Mouse (Mus musculus): Measurements from ENCODE around the gene Stx5a.
"Not testable (repeated sequence)": the region's sequence is repeated elsewhere in the genome, so short reads cannot be mapped to it uniquely, and the experiment has no call there.

The Stx5a gene

DNA sequence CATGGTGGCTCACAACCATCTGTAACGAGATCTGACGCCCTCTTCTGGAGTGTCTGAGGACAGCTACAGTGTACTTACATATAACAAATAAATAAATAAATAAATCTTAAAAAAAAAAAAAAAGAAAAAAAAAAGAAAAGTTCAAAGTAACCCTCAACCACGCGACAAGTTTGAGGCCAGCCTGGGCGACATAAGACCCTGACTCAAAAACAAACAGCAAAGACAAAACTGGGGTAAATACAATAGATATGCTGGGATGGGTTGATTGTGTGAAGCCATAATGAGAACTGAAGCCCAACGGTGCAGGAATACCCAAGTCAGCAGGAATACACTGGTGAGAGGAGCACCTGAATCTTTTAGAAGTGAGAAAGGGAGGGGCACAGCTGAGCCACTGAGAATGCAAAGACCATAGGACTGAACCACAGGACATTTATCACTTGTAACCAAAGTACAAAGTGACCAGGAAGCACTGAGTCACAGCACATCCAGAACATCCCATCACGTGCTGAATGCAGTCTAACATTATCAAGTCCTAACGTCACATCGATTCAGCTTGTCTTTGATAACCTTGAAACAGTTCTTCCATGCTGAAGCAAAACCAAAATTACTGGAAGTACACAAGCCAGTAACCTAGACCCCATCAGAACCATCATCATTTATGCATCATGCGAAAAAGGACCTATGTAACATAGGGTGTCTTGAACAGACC is 24.3 kb upstream of the Stx5a start:
- DNase-seq (ENCODE audit: low read depth, low spot score): no peak

DNA sequence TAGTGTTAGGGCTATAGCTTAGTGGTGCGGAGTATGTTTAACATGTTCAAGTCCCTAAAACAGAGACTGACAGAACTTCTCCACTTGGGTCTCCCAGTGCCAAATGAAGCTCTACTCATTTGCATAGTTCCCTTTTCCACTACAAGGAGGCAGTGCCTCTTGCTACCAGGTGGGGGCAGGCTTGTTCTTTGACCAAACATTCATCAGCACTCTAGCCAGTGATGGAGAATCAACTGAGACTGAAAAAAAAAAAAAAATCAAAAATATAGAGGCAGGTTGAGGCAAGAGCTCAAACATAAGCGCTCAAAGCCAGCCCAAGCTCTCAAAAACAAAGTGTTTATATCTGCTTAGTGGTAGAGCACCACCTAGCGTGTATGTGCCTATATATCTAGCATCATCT is 22.9 kb upstream of the Stx5a start:
- peak; percentile 49 for DNase-seq (ENCODE audit: low read depth, low spot score)

DNA sequence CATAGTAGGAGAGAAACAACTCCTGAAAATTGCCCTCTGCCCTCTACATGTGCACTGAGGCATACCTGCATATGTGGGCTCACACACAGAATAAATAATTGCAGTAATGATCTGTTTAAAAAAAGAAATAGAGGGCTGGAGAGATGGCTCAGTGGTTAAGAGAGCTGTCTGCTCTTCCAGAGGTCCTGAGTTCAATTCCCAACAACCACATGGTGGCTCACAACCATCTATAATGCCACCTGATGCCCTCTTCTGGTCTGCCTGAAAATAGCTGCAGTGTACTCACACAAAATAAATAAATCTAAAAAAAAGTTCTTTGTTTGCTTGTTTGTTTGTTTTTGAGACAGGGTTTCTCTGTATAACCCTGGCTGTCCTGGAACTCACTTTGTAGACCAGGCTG is 22.2 kb upstream of the Stx5a start:
- DNase-seq (ENCODE audit: low read depth, low spot score): not testable (repeated sequence)

DNA sequence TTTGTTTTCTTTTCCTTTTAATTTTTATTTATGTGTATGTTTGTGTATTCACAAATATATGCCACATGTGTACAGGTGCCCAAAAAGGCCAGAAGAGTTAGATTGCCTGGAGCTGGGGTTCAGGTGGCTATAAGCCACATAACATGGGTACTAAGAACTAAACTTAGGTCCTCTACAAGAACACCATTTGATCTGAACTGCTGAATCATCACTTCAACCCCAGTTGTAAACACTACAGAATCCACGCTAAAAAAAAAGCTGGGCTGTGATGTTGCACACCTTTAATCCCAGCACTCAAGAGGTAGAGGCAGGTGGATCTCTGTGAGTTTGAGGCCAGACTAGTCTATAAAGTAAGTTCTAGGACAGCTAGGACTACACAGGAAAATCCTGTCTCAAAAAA is 19.8 kb upstream of the Stx5a start:
- DNase-seq (ENCODE audit: low read depth, low spot score): no peak

DNA sequence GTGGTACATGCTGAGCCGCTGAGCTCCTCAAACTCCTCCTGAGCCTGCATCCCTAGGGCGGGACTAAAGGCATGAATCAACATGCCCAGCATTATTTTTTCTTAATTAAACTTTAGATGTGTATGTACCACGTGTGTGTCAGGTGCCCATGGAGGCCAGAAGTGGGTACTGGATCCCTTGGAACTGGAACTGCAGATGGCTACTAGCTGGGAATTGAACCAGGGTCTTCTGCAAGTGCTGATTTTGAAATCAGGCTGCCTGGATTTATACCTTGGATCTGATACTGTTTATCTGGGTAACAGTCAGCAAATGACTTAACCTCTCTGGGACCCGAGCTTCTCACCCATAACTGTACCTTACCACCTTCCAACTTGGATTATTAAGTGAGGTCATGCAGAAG is 19.2 kb upstream of the Stx5a start:
- DNase-seq (ENCODE audit: low read depth, low spot score): no peak

DNA sequence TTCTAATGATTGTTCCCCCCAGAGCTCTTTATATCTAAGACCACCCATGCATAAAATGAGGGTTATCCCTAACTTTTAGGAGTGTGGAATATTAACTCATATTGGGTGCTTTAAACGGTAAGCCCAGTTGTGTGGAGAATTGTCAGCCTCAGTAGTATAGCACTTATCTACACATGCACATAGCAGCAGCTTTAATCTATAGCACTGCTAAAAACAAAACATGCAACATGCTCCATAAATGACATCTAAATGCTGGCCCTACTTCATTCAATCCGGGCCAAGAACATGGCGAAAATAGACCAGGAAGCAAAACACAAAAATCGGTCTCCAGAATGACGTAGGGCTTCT is 18.7 kb upstream of the Stx5a start:
- DNase-seq (ENCODE audit: low read depth, low spot score): no peak

DNA sequence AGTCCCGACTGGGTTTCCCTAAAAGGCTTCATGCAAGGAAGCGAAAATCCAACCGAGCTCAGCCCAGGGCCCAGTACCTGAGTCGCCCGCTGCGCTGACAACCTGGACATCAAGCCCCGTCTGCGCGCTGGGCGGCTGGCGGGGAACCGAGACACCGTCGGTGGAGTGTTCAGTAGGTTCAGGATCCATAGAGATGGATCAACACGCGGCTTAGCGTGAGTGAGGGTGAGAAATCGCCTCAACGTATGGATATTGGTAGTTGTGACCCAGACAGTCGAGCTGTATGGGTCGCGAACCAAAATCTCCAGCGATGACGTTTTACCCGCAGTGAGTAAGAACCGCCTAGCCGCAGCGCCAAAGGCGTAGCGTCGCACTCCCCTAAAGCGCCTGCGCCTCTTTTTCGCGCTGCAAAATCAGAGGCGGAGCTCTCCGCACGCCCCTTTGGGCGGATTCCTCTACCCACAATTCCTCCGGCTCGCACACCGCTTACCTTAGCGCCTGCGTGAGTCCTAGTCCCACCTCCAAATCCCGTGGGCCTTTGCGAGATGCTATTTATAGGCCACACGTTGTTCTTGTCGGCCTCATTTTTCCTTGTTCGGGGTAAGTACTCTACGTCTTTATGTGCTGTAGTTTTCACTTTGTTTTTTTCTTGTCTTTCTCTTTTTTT is 18.2 kb upstream of the Stx5a start, which contains the start of gene Slc3a2:
TSS of gene Slc3a2 (minus strand) at position 463 of the 667 bp plus-strand sequence.
- DNase-seq (ENCODE audit: low read depth, low spot score): peak; percentile 94

DNA sequence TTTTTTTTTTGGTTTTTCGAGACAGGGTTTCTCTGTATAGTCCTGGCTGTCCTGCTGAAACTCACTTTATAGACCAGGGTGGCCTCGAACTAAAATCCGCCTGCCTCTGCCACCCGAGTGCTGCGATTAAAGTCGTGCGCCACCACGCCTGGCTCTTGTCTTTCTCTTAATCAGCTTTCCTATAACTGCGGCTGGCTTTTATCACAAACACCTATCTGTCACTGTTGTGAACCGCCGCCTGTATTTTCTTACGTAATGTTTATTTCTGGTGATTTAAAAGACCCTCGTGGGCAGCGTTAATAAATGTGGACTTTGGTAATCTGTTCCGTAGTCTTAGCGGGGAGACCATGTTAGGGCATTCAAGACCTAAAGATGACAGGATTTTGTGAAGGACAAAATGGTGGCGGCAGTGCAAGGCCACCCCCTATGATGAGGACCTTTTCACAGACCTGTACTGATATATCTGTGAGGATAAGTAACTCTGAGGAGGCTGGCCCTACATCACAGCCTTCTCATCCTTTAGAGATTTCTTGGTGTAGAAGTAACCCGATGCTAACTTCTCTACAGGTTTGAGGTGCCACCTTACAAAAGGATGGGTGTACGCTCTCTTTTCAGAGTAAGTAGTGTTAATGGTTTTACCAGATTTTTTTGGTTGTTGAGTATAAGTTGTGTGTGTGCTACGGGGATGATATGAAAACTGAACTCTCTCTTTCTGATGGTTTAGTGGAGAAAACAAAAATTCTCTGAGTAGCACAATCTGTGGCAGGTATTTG is 17.5 kb upstream of the Stx5a start:
- no peak for DNase-seq (ENCODE audit: low read depth, low spot score)

DNA sequence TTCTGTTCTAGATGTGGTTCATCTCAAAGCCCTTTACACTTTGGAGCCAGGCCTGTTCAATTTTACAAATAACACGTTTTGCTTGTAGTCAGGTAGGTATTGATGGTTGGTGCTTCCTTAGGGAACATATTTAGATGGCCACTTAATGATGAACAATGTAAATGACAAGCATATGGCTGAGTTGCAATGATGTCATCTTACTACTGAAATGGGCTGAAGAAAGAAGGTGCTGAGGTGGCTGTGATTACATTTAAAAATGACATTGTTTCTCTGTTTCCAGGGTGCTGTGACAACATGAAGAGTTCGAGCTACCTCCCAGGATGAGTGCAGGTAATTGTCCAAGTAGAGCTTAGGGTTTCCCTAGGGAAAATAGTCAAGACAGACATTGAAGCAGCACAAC is 16.8 kb upstream of the Stx5a start:
- DNase-seq (ENCODE audit: low read depth, low spot score): no peak

DNA sequence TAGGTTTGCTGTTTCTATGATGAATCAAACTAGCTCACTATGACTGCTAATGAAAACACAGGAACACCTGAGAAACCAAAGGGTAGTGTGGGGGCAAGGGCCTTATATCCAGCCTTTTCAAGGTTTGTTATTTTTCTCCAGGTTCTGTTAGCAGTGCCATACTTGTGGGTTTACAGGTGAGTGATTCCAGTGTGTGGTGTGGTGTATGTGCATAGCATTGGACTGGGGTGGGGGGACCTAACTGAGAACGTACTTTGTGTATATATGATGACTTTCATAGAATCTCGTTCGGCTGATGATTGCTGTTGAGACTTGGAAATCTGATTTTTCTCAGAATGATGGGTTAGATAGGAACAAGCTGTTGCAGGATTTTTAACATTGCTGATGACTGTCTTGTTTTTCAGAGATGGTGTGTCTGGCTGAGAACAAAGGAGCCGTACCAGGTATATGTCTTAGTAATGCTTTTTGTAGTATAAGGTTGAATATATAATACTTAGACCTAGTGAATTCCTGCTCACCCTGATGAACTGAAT is 16.1 kb upstream of the Stx5a start:
- DNase-seq (ENCODE audit: low read depth, low spot score): no peak

DNA sequence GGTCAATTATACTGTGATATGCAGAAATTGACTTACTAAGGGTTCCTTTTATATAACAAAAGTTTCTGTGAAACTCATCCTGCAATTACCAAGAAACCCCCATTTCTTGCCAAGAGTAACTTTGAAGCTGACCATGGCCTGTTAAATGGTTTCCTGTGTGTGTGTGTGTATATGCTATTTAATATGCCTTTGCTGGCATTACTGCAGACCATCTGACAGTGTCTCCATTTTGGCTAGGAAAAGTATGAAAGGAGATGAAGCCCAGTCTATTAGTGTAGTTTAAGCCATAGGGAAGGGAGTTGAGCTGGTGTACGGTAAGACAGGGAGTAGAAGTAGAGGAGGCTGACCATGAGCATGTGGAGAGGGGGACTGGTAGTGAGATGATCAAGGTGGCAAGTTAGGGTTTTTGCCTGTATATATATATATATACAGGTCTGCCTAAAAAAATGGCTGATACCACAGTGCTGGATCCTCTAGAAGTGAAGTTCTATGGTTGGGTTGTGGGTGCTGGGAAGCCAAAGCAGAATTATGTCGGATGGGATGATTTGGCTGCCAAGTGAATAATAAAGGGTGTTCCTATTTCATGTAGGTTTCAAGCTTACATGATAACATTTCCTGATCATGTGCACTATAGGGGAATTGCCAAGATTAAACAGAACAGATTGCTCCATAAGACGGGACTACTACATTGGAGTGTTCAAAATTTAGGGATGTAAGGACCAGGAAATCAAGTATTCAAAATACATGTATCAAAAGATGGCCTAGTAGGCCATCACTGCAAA is 14.4 kb upstream of the Stx5a start:
- DNase-seq (ENCODE audit: low read depth, low spot score): no peak

DNA sequence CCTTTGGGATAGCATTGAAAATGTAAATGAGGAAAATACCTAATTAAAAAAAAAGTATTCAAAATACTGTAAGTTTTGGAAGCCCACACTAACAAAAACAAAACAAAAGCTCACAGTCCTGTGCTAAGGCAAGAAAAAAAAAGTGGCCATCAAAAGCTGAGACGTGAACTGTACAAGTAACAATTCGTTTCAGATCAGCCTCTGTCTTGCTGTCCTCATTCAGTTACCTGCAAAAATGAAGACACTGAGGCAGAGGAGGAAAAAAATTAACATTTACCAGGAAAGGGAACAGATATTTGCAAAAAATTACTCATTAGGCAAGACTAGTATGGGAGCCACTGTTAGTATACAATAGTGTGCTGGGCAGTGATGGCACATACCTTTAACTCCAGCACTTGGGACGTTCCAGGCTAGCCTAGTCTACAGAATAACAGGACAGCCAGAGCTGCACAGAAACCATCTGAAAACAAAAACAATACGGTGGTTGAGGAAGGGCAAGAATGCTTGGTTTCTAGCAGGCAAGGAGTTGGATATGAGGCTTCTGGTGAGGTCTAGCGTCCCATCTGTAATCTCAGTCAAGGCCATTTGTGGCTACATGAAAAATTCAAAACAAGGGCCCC is 13.6 kb upstream of the Stx5a start:
- DNase-seq (ENCODE audit: low read depth, low spot score): no peak

DNA sequence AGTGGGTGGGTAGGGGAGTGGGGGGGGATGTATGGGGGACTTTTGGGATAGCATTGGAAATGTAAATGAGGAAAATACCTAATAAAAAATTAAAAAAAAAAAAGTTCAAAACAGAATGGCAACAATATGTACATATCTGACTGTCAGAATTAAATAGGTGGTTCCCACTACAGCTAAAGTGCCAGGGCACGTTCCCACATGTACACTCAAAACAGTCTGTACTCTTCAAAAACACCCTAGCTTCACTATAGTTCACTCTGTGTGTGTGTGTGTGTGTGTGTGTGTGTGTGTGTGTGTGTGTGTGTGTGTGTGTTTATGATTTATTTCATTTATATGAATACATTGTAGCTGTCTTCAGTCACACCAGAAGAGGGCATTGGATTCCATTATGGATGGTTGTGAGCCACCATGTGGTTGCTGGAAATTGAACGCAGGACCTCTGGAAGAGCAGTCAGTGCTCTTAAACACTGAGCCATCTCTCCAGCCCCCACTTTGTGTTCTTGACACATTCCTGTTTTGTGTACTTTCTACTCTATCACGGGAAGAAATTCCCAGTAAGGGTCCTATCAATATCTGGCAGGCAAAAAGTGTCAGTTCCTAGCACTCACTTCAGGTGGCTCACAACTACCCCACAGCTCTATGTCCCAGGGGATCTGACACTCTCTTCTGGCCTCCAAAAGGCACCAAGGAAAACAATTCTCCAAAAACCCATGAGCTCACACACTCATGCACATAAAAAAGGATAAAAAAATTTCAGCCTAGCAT is 12.7 kb upstream of the Stx5a start:
- not testable (repeated sequence) for DNase-seq (ENCODE audit: low read depth, low spot score)

DNA sequence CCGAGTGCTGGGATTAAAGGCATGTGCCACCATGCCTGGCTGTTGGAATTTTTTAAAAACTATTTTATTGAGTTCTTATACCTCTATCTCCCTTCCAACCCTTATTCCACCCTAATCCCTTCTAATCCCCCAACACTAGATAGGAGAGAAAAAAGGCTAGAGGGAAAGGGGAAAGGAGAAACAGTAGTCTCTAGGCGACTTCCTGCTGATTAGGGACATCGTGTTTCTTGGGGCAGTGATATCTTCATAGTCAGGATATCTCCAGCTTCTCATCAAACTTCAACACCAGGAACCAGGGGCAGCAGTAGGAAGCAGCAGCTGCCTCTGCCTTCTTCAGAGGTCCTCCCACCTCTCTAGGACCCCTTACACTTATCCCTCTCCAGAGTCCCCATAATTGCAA is 6.9 kb upstream of the Stx5a start:
- no peak for DNase-seq (ENCODE audit: low read depth, low spot score)

DNA sequence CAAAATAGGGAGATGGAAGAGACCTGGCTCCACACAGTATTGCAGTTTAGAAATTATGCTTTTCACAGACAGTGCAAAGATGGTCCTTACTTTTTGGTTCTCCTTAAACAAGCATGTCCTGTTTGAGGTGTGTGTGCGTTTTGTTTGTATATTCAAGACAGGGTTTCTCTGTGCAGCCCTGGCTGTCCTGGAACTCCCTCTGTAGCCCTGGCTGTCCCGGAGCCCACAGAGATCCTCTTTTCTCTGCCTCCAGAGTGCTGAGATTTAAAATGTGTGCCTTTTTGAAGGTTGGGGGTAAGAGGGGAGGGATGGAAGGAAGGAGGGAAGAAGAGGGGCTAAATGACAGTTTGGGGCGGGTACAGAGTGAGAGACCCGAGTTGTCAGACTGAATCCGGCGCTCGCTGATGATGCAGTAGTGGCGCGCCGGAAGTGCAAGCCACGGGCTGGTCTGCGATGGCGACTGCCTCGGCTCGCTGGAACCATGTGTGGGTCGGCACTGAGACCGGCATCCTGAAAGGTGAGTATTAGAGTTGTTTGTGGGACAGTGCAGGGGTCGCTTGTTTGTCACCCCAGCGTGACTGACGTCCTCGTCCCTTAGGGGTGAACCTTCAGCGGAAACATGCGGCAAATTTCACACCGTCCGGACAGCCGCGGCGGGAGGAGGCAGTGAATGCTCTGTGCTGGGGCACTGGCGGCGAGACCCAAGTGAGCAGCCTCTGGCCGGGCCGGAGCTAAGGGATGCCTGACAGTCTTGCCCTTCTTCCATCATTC is 5.6 kb upstream of the Stx5a start, which contains the start of gene Wdr74:
TSS of gene Wdr74 (plus strand) at position 439 of the 771 bp plus-strand sequence.
- peak; percentile 88 for DNase-seq (ENCODE audit: low read depth, low spot score)

DNA sequence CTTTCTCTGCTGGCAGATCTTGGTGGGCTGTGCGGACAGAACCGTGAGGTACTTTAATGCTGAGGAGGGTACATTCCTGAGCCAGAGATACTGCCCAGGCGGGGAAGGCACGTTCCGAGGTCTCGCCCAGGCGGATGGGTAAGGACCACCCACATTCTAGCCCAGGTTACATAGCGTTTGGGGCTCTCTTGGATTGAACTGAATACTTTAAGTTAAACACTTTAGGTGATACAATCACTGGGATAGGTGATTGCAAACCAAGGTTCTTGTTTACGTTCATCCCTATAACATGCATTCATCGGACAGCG is 5.1 kb upstream of the Stx5a start:
- no peak for DNase-seq (ENCODE audit: low read depth, low spot score)

DNA sequence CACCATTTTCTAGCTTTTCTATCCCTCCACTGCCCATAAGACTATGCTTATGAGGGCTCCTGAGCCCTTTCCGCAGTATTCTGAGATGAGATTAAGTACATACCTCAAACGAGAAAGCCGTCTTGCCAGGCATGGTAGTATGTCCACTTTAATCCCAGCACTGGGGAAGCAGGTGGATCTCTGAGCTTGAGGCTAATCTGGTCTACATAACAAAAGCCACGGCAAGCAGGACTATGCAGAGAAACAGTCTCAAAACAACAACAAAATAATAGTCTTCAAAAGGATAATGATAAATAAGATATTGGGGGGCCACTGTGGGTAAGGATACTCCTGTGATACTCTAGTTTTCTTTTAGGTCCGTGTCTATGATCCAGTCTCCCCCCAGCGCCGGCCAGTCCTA is 2.3 kb upstream of the Stx5a start:
- no peak for DNase-seq (ENCODE audit: low read depth, low spot score)

DNA sequence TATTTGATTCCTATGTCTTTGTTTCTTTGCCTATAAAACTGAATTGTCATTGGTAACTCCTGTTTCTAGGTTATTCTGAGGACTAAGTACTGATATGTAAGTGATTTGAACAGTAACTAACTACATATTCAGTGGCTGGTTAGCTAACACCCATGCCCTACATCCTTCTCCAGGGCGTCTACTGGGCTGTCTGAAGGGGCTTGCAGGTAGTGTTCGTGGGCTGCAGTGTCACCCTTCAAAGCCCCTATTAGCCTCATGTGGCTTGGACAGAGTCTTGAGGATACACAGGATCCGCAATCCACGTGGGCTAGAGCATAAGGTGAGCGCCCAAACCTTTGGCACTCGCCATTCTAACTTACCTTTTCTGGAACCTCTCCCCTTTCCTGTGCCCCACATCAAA is 1.6 kb upstream of the Stx5a start:
- DNase-seq (ENCODE audit: low read depth, low spot score): no peak

DNA sequence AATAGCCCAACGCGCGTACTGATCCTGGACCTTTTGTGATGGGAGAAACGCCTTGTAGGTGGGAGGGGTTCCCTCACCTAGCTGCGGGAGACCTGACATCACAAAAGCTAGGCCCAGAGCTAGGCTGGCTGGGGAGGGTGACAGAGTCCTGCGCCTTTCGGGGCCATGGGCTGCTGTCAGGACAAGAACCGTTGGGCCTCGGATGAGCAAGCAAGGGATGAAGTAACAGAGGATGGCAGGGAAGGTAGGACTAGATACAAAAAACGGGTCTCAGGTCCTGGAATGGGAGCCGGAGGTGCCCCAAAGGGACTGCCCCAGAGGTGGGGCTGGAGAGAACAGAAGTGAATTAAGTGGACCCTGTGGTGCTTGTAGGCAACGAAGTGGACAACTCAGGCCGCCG is 610 bp upstream of the Stx5a start, which contains the start of gene 1700092M07Rik:
TSS of gene 1700092M07Rik (plus strand) at position 116 of the 400 bp plus-strand sequence.
- no peak for DNase-seq (ENCODE audit: low read depth, low spot score)

DNA sequence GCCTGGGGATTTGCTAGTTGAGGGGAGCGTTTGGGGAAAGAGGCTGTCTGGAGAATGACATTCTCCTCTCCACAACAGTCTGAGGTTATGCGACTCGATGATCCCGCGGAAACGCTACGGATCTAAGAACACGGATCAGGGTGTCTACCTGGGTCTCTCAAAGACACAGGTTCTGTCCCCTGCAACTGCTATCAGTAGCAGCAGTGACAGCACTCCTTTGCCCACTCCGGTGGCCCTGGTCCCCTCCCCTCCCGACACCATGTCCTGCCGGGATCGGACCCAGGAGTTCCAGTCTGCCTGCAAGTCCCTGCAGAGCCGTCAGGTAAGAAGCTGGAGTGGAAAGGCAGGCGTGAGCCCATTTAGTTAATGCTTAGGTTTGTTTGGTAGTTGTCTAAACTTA is 963 bp downstream of the Stx5a start:
- no peak for DNase-seq (ENCODE audit: low read depth, low spot score)

Measured in retina, postnatal 7 days (tissue).